Mouse (Mus musculus) CD4-positive, CD25-positive, alpha-beta regulatory T cell, adult 2 months (primary cell): Measurements from ENCODE around the gene Gramd4.

ENCODE experiments used
- DNase-seq: peaks from one replicate; pipeline ENCODE4 v3.0.0-alpha.2; 2012; ENCODE audit warnings: low read depth, low spot score

Gene Gramd4

GRCm38 (mm10) chr15:86069011-86069791, 11.7 kb downstream of the Gramd4 start:
- DNase-seq: no peak

- no peak for DNase-seq
Measured at GRCm38 (mm10) chr15:86070368-86070767, 12.9 kb downstream of the Gramd4 start.

- DNase-seq: no peak
Measured at GRCm38 (mm10) chr15:86071166-86071565, 13.7 kb downstream of the Gramd4 start.

GRCm38 (mm10) chr15:86074171-86074937, 16.9 kb downstream of the Gramd4 start:
- DNase-seq: no peak

DNA sequence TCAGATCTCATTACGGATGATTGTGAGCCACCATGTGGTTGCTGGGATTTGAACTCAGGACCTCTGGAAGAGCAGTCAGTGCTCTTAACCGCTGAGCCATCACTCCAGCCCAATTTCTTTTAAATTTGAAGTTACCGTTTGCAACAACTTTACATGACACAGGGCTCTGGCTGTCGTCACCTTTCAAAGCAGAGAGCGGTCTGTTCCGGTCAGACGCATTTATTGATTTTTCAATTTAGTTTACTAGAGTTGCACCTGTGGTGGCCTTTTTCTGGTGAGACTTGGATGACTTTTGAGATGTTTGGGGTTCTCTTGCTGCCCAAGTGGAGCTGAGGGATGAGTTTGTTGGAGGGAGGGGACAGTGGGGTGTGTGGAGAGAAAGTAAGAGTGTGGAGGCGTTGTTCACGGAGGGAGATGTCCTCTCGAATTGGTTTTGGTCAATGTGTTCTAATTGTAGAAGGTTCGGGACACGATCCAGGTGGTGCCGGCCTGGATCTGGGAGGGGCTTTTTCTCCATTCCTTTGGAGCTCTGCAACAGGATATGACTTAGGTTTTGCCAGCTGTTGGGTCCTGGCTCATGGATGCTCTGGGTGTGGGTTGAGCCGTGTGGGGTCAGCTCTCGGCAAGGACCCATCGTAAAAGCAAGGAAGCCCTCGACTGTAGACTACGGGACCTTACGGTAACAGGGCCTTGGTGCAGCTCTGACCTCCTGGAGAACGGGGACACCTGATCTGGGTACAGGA, 18.0 kb downstream of the Gramd4 start:
- no peak for DNase-seq

- DNase-seq: no peak
Measured at GRCm38 (mm10) chr15:86076048-86076315, 18.5 kb downstream of the Gramd4 start.

GRCm38 (mm10) chr15:86076378-86076777, 18.9 kb downstream of the Gramd4 start:
- DNase-seq: no peak

DNA sequence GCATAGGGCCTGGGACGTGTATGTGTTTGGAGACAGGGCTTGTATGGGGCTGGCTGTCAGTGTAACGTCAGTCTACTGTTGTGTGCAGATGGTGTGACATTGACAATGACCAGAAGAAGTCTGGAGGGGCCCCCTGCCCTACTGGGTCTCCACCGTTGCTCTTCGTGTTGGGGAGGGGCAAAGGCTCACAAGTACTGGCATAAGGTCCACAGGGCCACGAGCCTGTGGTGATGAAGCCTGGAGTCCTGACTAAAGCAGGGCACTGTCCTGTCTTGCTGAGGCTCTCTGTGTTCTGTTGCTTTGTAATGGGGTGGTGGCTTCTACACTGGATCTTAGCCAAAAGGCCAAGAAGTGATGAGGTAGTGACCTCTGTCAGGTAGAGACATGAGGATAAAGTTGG, 20.4 kb downstream of the Gramd4 start:
- DNase-seq: no peak

DNA sequence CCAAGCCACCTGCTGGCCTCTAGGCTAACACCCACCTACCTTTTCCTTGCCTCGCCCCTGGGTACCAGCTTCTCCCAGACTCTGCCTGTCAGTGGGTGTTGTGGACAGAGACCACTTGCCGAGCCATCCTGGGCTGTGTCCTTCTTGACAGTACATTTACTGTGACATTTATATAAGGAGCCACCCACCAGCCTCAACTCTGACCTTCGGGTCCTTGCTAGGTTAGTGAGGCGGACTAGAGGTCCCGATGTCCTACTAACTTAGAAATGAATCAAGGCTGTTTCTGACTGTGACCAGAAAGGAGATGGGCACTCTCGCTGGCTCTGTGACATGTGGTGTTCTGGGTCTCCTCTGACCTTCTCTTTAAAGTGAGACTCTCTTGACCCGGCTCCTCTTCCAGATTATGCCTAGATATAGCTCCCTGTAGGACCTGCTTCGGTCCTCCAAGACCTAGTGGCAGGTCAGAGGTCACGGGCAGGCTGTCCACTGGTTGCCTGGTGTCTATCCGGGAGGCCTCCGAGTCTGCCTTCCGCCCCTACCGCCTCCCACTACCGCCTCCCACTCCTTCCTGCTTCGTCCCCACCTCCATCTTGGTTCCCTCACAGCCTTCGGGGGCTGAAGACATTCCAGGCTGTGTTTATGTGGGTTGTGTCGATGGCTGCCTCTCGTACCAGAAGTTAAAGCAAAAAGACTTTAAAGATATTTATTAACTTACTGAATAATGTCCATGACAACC, 21.2 kb downstream of the Gramd4 start:
- DNase-seq: no peak

DNA sequence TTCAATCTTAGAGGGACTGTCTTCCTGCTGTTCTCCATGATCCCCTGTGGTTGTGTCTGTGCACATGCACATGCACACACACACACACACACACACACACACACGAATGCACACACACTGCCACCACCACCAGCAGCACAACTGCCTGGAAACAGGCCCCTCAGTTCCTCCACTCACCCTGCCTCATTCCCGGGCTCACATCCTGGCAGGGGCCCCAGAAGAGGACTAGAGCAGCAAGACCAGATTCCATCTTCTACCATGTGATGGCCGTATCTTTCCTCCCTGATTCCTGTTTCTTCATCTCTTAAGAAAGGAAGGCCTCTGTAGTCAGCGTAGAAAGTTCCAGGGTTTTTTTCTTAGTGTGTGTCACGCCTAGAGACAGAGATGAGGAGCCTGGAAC, 22.0 kb downstream of the Gramd4 start:
- no peak for DNase-seq

DNA sequence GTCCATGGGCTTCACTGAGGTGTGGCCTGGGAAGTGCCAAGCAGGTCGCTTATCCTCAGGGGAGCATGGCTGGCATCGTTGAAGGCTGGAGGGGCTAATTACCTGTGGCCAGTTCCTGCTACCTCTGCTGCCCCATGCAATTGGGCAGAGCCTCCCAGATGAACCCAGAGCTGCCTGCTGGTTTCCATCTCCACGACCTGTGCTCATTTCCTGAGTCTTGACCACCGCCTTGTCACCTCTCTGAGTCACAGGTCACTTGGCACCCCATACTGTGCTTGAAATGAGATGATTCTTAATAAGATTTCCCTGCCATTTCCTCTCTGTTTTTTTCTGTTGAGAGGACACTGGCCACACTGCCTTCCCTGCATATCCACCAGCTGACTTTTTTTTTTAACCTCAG, 22.4 kb downstream of the Gramd4 start:
- DNase-seq: no peak

DNA sequence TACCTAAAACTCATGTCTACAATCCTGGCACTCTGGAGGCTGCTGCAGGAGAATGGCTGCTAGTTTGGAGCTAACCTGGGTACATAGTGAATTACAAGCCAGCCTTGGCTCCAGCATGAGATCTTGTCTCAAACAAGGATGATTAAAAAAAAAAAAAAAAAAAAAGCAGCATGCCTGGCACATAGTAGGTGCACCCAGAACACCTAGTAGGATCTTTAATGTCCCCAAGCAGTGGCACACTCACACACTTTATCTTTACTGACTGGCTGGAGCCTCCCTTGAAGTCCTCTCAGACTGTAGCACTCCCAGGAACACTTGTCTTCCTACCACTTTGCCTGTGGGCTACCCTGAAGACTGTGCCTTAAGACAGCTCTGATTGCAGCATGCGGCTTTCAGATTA, 22.9 kb downstream of the Gramd4 start:
- DNase-seq: no peak

DNA sequence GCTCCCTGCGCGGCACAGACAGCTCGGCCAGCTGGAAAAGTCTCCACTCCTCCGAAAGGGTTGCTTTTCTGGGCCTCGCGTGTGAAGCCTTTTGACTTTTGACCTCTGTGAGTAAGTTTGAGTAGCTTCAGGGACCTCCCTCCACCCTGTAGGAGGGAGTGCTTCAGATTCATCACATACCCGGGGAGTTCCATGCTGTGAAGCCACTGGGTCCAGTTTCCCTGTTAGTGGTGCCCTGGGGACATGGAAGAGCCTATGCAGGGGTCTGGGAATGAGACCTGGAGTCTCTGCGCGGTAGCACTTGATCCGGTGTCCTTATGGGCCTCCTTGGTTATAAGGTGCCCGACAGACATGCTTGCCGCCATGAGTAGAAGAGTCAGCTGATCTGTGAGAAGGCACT, 24.2 kb downstream of the Gramd4 start:
- no peak for DNase-seq

GRCm38 (mm10) chr15:86082551-86082961, 25.1 kb downstream of the Gramd4 start:
- no peak for DNase-seq

DNA sequence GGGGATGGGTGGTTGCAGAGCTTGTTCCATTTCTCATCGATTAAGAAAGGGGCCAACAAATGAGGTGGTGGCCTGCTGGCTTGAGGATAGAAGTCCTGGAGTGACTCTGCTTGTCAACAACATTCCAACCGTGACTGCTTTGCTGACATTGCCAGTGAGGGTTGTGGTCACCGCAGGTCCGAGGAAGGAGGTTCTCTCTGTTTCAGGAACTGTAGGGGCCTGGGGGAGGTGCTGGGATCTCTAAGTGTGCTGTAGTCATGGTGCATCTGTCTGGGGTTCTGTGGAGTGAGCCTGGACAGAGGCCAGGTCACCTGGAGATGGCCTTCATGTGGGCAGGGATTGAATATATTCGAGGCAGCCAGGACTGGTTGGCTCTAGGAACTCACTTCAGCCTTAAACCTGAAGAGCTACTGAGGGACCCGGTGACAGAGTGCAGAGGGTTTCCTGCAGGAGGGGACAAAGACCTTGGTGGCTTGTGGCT, 25.8 kb downstream of the Gramd4 start:
- no peak for DNase-seq

DNA sequence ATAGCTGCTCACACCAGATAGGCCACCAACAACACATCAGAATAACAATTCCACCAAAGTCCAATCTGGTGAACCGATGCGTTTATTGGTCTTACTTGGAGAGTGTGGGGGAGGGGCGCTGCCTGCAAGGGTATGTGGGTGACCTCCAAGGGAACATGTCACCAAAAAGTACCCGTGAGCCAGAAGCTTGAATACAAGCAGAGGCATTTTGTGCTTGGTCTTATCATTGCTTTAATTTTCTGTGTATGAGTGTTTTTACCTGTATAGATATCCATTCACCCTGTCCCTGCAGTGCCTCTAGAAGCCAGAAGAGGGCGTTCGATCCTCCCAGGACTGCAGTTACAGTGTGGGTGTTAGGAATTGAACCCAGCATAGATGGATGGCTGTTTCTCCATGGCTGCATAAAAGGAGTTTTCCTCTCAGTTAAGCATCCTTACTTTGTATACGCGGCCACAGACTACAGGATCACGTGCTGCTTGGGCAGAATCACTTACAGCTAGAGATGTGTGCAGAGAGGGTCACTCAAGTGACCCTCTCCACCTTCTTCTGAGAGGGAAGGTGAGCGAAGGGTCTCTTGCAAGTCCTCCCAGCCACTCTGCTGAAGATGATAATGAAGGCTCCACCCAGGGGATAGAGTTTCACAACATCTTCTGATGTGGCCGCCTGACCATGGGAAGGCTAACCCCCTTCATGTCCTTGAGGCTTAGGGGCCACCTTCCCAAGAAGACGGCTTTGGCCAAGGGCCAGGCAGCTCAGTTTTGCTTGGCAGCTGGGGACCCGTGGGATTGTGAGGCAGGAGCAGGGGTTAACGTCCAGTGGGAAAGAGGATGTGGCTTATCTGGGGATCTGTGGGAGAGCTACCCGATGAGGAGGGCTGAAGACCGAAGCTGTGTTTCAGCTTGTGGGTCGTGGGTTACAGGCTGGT, 28.1 kb downstream of the Gramd4 start:
- DNase-seq: peak; percentile 67

GRCm38 (mm10) chr15:86086291-86086706, 28.8 kb downstream of the Gramd4 start:
- DNase-seq: no peak

GRCm38 (mm10) chr15:86087591-86088149, 30.2 kb downstream of the Gramd4 start:
- no peak for DNase-seq

DNA sequence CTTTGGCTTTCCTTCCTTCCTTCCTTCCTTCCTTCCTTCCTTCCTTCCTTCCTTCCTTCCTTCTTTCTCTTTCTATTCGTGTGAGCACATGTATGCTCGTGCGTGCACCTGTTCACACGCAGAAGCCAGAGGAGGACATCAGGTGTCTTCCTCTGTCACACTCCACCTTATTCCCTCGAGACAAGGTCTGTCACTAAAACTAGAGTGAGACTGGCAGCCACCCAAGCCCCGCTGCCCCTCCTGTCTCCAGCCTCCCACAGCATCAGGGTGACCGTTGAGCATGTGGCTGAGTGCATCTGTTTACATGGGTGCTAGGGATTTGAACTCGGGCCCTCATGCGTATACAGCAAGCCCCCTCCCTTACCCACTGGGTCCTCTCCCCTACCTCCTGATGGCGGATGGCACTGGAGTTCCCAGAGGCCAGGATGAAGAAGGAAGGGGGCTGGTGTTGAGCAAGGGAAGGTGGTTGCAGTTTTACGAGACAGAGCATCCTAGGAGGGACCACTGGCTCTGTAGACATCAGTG, 30.8 kb downstream of the Gramd4 start:
- DNase-seq: no peak

DNA sequence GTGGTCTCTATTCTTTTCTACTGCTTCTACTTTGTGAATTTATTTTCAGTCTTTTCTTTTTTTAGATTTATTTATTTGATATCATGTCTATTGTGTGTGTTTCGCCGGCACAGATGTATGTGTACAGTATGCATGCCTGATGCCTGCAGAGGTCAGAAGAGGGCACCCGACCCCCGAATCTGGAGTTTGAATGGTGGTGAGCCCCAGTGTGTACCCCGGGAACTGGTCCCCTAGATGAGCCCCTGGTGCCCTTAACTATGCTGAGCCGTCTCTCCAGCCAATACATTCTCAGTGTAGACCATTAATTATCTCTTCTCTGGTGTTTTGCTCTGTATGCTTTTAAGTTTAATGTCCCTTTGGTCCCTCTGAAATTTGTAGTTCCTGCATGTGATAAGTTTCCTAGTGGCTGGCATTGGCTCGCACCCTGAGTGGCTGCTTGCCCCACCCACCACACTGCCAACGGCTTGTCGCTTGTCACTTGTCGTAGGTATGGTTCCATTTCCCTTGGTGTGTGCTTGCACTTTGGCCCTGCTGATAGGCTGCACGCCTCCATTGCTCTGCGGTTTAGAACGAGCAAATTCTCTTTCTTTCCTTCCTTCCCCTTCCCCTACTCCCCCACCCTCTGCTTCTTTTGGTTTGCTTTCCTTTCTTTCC, 31.7 kb downstream of the Gramd4 start:
- DNase-seq: no peak
